Mouse (Mus musculus) intestine, embryonic 14.5 days (tissue): ENCODE results near the gene Mospd3. TPM values are rescaled to one million over a fixed set of nuclear protein-coding genes. Genes with fewer than 3 reads are reported as not detected.
A peak's percentile ranks its signal among the peaks of the same experiment; 100 is the strongest.
"Not testable (repeated sequence)": the region's sequence is repeated elsewhere in the genome, so short reads cannot be mapped to it uniquely, and the experiment has no call there.

Experiments
- ATAC-seq: fragments of 200-750 bp; cut with Nextera tagmentation; replicated peaks from 2 replicates; pipeline ENCODE4 v1.8.0; 2017; ENCODE audit warnings: low read depth, moderate number of reproducible peaks, moderate TSS enrichment, moderate library complexity; ENCODE audit not compliant: low FRiP score, low TSS enrichment
- DNase-seq: peaks from one replicate; pipeline ENCODE4 v3.0.0-alpha.2; 2018; ENCODE audit warnings: low spot score
- H3K27ac ChIP-seq: fragments of 300-500 bp; sonication (generic); 2 replicates; pipeline ENCODE4 v1.5.1; 2014; ENCODE audit warnings: low read depth, mild to moderate bottlenecking, control low read depth
- H3K27me3 ChIP-seq: fragments of 300-500 bp; sonication (generic); replicated peaks from 2 replicates; pipeline ENCODE4 v1.6.1; 2014; ENCODE audit warnings: low read length, control low read depth; ENCODE audit not compliant: control insufficient read depth, insufficient read depth
- H3K36me3 ChIP-seq: fragments of 300-500 bp; sonication (generic); 2 replicates; pipeline ENCODE4 v1.6.1; 2014; ENCODE audit warnings: low read length, control low read depth; ENCODE audit not compliant: control insufficient read depth, insufficient read depth
- H3K4me1 ChIP-seq: fragments of 300-500 bp; sonication (generic); replicated peaks from 2 replicates; pipeline ENCODE4 v1.6.1; 2014; ENCODE audit warnings: low read length, control low read depth, mixed read lengths; ENCODE audit not compliant: control insufficient read depth, insufficient read depth
- H3K4me2 ChIP-seq: fragments of 300-500 bp; sonication (generic); 2 replicates; pipeline ENCODE4 v1.6.1; 2014; ENCODE audit warnings: low read length
- H3K4me3 ChIP-seq: fragments of 300-500 bp; sonication (generic); 2 replicates; pipeline ENCODE4 v1.5.1; 2014; ENCODE audit warnings: low read depth, low read length, control low read depth, mixed read lengths
- H3K9ac ChIP-seq: fragments of 300-500 bp; sonication (generic); 2 replicates; pipeline ENCODE4 v1.6.1; 2014; ENCODE audit warnings: mild to moderate bottlenecking, low read length
- H3K9me3 ChIP-seq: fragments of 300-500 bp; sonication (generic); 2 replicates; pipeline ENCODE4 v1.6.1; 2016; ENCODE audit warnings: low read length, control low read depth; ENCODE audit not compliant: control insufficient read depth
- WGBS: fragments of 180-500 bp; shearing (Covaris S2); extraction: QIAGEN DNeasy Blood & Tissue Kit; methylation state at CpG from one replicate; pipeline ENCODE4 v1.1.7; 2014; 5-methylcytosine and 5-hydroxymethylcytosine counted together
- polyA plus RNA-seq: library from polyadenylated mRNA; unstranded; fragments of >200 nt; fragmentation: Nextera tagmentation; extraction: Ambion mirVana; gene quantifications from 2 replicates; pipeline ENCODE4 v1.2.1, GENCODE M21; 2014

The Mospd3 gene
- polyA plus RNA-seq, 1 experiment from 2014 or later = 29.0 TPM

- WGBS = under 1% methylated on average over 23 of the region's 23 CpGs
- peaks cover 29% of the 10 kb centered on the region for H3K4me1 ChIP-seq
- H3K4me3 ChIP-seq = peak overlapping the region; percentile 94
- peaks cover 14% of the 10 kb centered on the region for H3K36me3 ChIP-seq
- H3K9ac ChIP-seq = peak overlapping the region; percentile 81
- DNase-seq (no peak), ATAC-seq (peak; percentile 61)
- peak overlapping the region; percentile 94 for H3K27ac ChIP-seq
- H3K27me3 ChIP-seq = no peaks in the 10 kb centered on the region
- H3K9me3 ChIP-seq = no peaks in the 10 kb centered on the region
- peak overlapping the region; percentile 80 for H3K4me2 ChIP-seq
These were observed 28.5 kb upstream of the Mospd3 start for GRCm38 (mm10) chr5:137629306-137629721.

- H3K27ac ChIP-seq = peak within 1 kb of the TSS; percentile 94
- peaks cover 8% of the 10 kb centered on the region for H3K36me3 ChIP-seq
- under 1% methylated on average over 45 of the region's 46 CpGs for WGBS
- H3K4me3 ChIP-seq = peak within 1 kb of the TSS; percentile 94
- H3K4me2 ChIP-seq = peak within 1 kb of the TSS; percentile 80
- DNase-seq (peak; percentile 95), ATAC-seq (peak; percentile 97)
- peak within 1 kb of the TSS; percentile 81 for H3K9ac ChIP-seq
- peaks cover 29% of the 10 kb centered on the region for H3K4me1 ChIP-seq
- H3K9me3 ChIP-seq = no peaks in the 10 kb centered on the region
- no peaks in the 10 kb centered on the region for H3K27me3 ChIP-seq
These were observed 27.8 kb upstream of the Mospd3 start, which contains the start of the genes Fbxo24, Lrch4 and Gm20605 for GRCm38 (mm10) chr5:137628498-137629305. TSS of gene Fbxo24 (minus strand) at chr5:137629002. TSS of gene Lrch4 (plus strand) at chr5:137629121. TSS of gene Gm20605 (plus strand) at chr5:137629175.

- Histone ChIP-seq H3K27me3 (no peaks in the 10 kb centered on the region), H3K4me1 (peaks cover 29% of the 10 kb centered on the region), H3K9ac (peak overlapping the region; percentile 51), H3K36me3 (peaks cover 2% of the 10 kb centered on the region; the same call in 1 of the 2 replicates), H3K27ac (peak overlapping the region; percentile 80), H3K4me3 (peak overlapping the region; percentile 94), H3K4me2 (peak overlapping the region; percentile 59), H3K9me3 (no peaks in the 10 kb centered on the region)
- WGBS = 0% methylated on average over 9 of the region's 9 CpGs
- no peak for ATAC-seq
- DNase-seq = no peak
These were observed 27.1 kb upstream of the Mospd3 start for GRCm38 (mm10) chr5:137627991-137628390.

DNA sequence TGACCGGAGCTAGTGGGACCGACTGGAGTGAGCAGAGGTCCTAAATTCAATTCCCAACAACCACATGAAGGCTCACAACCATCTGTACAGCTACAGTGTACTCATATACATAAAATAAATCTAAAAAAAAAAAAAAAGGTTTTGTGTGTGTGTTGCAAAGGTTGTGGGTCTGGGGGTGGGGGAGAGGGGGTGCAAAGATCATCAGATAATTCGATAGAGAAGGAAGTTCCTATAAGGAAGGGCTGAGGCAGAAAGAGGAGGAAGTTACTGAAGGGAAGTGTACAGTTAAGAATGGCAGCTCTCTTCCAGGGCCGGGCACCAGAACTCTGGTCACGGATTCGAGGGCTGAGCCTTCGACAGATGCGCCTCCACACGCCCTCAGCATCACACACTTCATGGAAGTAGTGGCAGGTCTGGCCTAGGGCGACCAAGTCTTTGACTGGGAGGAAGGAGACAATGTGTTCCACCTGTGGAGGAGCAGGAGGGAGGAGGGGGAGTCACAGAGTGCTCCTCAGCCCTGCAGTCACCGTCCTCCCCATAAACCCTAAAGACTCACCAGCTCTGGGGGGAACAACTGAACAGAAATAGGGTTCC, 23.2 kb upstream of the Mospd3 start:
- Histone ChIP-seq H3K9ac (no peak overlapping the region), H3K4me2 (no peak overlapping the region), H3K4me1 (peaks cover 8% of the 10 kb centered on the region), H3K9me3 (no peaks in the 10 kb centered on the region), H3K36me3 (no peaks in the 10 kb centered on the region), H3K4me3 (no peak overlapping the region), H3K27me3 (no peaks in the 10 kb centered on the region), H3K27ac (no peak overlapping the region)
- no peak for ATAC-seq
- 78% methylated on average over 11 of the region's 11 CpGs for WGBS
- no peak for DNase-seq

DNA sequence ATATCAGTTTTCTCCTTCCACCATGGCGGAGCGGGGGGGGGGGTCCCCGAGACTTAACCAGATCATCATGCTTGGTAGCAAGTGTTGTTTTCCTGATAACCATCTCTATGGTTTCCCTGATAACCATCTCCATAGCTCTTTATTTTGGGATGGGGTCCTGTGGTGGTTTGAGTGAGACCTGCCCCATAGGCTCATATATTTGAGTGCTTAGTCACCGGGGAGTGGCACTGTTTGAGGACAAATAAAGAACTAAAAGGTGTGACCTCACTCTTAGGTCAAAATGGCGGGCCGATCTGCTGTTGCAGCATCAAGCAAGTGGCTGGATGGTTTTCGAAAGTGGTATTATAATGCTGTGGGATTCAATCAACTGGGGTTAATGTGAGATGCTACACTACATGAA, 14.5 kb upstream of the Mospd3 start:
- peaks cover 27% of the 10 kb centered on the region for H3K4me1 ChIP-seq
- no peak overlapping the region for H3K4me3 ChIP-seq
- WGBS = 84% methylated on average over 7 of the region's 7 CpGs
- H3K9me3 ChIP-seq = no peaks in the 10 kb centered on the region
- no peak for ATAC-seq
- H3K9ac ChIP-seq = no peak overlapping the region
- H3K27me3 ChIP-seq = no peaks in the 10 kb centered on the region
- no peak overlapping the region for H3K27ac ChIP-seq
- no peaks in the 10 kb centered on the region for H3K36me3 ChIP-seq
- DNase-seq = no peak
- H3K4me2 ChIP-seq = no peak overlapping the region

- not testable (repeated sequence) for ATAC-seq, H3K4me3 ChIP-seq, H3K36me3 ChIP-seq, H3K4me2 ChIP-seq, H3K27me3 ChIP-seq, H3K9me3 ChIP-seq, H3K27ac ChIP-seq, H3K9ac ChIP-seq, DNase-seq
- 92% methylated on average over 2 of the region's 2 CpGs for WGBS
- H3K4me1 ChIP-seq = peaks cover 30% of the 10 kb centered on the region
These were observed 14.1 kb upstream of the Mospd3 start for GRCm38 (mm10) chr5:137614921-137615320.

DNA sequence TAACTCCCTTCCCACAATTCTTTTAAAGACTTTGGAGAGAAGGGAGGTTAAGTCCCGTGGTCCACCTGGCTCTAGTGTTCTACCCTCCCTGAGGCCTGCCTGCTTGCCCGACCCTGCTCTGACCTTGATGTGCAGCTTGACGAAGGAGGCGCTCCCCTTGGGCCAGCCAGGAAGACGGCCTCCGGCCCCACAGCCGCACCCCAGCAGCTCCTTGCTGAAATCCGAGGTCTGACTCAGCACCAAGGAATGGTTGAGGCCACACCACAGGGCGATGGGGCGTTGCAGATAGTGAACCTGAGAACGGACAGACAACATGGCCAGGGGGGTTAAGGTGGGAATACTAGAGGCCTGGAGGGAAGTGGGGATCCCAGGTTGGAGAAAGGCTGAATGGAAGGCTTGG, 12.7 kb upstream of the Mospd3 start, which contains the start of gene Pcolce:
Gene Pcolce, minus strand, starts transcription at position 235 of the 400 bp plus-strand sequence.
- Histone ChIP-seq H3K9me3 (no peaks in the 10 kb centered on the region), H3K4me2 (no peak within 1 kb of the TSS), H3K4me1 (peaks cover 44% of the 10 kb centered on the region), H3K9ac (no peak within 1 kb of the TSS), H3K4me3 (no peak within 1 kb of the TSS), H3K27me3 (no peaks in the 10 kb centered on the region), H3K36me3 (no peaks in the 10 kb centered on the region), H3K27ac (no peak within 1 kb of the TSS; the same call in 1 of the 2 replicates)
- DNase-seq (peak; percentile 64), ATAC-seq (peak; percentile 47; the same call in 1 of the 2 replicates)
- 34% methylated on average over 11 of the region's 11 CpGs for WGBS

DNA sequence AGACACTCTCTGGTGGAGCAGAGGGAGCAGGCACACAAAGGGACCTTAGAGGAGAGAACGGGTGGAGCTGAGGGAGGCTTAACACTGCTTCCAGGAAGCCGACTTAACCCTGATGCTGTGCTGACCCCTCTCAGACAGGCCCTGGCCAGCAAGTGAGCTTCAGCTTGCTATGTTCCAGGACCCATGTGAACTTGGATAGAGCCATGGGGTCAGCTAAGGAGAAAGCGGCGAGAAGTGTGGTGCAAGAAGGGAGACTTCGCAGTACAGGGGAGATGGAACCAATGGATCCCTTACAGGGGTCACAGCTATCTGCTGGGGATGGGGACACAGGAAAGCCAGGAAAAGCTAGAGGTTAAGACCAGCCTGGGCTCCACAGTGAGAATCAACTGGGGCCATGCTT, 12.2 kb upstream of the Mospd3 start:
- no peak overlapping the region for H3K4me2 ChIP-seq
- no peaks in the 10 kb centered on the region for H3K9me3 ChIP-seq
- ATAC-seq = no peak
- H3K4me1 ChIP-seq = peaks cover 49% of the 10 kb centered on the region
- no peak overlapping the region; the same call in 1 of the 2 replicates for H3K27ac ChIP-seq
- H3K27me3 ChIP-seq = no peaks in the 10 kb centered on the region
- no peak overlapping the region for H3K4me3 ChIP-seq
- DNase-seq = no peak
- H3K36me3 ChIP-seq = no peaks in the 10 kb centered on the region
- 71% methylated on average over 5 of the region's 5 CpGs for WGBS
- H3K9ac ChIP-seq = no peak overlapping the region
